Mouse (Mus musculus): ENCODE measurements around the gene Slit3. TPM values are rescaled to one million over a fixed set of nuclear protein-coding genes. Genes with fewer than 3 reads are reported as not detected.

Gene Slit3
- total and polyA plus RNA-seq, 3 experiments, result 0.55 to 4.8 (median 2.8) TPM

DNA sequence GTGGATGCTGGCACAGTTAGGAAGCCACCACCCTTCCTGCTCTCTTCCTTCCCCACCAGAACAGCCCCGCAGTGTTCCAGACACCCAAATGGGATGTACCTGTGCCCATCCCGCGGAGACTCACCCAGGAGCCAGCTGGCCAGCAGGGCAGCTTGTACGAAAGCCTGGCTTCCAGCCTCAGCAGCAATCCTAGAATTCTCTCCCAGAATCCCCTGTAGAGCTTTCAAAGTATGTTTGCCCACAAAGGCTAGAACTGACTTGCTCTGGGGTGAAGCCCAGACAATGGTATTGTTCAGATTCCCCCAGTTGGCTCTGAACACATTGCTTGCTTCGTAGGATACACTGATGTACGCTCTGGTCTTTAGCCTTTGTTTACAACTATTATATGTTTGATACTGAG is 566.3 kb downstream of the Slit3 start:
- dilution Hi-C loops (cut with MboI; ENCODE audit: extremely low pct_ligation_motif_present, extremely low pct_unique_long_range_greater_than_20kb, low sequenced_read_pairs), result no loop called here

GRCm38 (mm10) chr11:35690515-35691281 is 569.7 kb downstream of the Slit3 start:
- no peak overlapping the region for H3K27ac ChIP-seq (ENCODE audit: insufficient read depth, low read depth)
- H3K4me2 ChIP-seq (ENCODE audit: insufficient read depth, low read depth, poor library complexity, severe bottlenecking), result no peak overlapping the region
- dilution Hi-C loops (cut with MboI; ENCODE audit: extremely low pct_ligation_motif_present, extremely low pct_unique_long_range_greater_than_20kb, low sequenced_read_pairs), result no loop called here
- TF ChIP-seq RCOR1 (conservative IDR thresholded peaks at IDR 0.05; ENCODE audit: low read depth, low read length) (no peak), RAD21 (IDR thresholded peaks at IDR 0.05; ENCODE audit: low read depth, low read length) (no peak), USF2 (conservative IDR thresholded peaks at IDR 0.05; ENCODE audit: low read depth, low read length) (no peak), ELF1 (IDR thresholded peaks at IDR 0.05; ENCODE audit: low read depth, low read length) (no peak), ZNF384 (IDR thresholded peaks at IDR 0.05; ENCODE audit: low read depth, low read length) (no peak), ZC3H11A (IDR thresholded peaks at IDR 0.05; ENCODE audit: low read depth, low read length) (no peak), GABPA (IDR thresholded peaks at IDR 0.05; ENCODE audit: insufficient replicate concordance, low read depth, low read length) (no peak), JUN (IDR thresholded peaks at IDR 0.05; ENCODE audit: insufficient read depth, low read depth, low read length) (no peak), KAT2A (IDR thresholded peaks at IDR 0.05; ENCODE audit: insufficient replicate concordance, low read length) (no peak), CHD2 (IDR thresholded peaks at IDR 0.05; ENCODE audit: low read length) (no peak), EP300 (IDR thresholded peaks at IDR 0.05; ENCODE audit: low read length) (no peak), NELFE (IDR thresholded peaks at IDR 0.05; ENCODE audit: low read depth, low read length) (no peak), MAZ (IDR thresholded peaks at IDR 0.05; ENCODE audit: low read depth, low read length) (no peak), POLR2A (IDR thresholded peaks at IDR 0.05; ENCODE audit: low read depth, low read length) (no peak), MAFK (IDR thresholded peaks at IDR 0.05; ENCODE audit: insufficient replicate concordance, low read length) (no peak), POLR2AphosphoS2 (IDR thresholded peaks at IDR 0.05; ENCODE audit: low read depth, low read length) (no peak), TCF12 (IDR thresholded peaks at IDR 0.05; ENCODE audit: low read depth, low read length) (no peak), MYC (IDR thresholded peaks at IDR 0.05; ENCODE audit: low read depth, low read length) (no peak)
- H3K9me3 ChIP-seq (replicated peaks; ENCODE audit: low read length), result peaks cover 2% of the 10 kb centered on the region
- in situ Hi-C loops (cut with MboI; ENCODE audit: low pct_ligation_motif_present, low pct_unique_long_range_greater_than_20kb, low sequenced_read_pairs), result loop anchor here (10.0 to 25.0 kb wide), 3 partner anchors 154 to 803 kb away; partner anchors contain the start of gene Wwc1
- no peaks in the 10 kb centered on the region for H3K79me2 ChIP-seq (replicated peaks; ENCODE audit: control insufficient read depth, extremely low read depth, insufficient read depth, poor library complexity, severe bottlenecking)
- no peak overlapping the region for H3K9ac ChIP-seq (ENCODE audit: insufficient read depth, low read depth)
- H3K36me3 ChIP-seq (replicated peaks in 1 of 2; ENCODE audit: control insufficient read depth in 1 of 2, insufficient read depth in 1 of 2, low read length in 1 of 2), result peaks cover 0 to 67% of the 10 kb centered on the region in 2 experiments
- no peak for DNase-seq (ENCODE audit: extremely low read depth)
- H3K4me3 ChIP-seq (replicated peaks in 1 of 3; ENCODE audit: low read depth in 2 of 3, low read length in 2 of 3, poor library complexity in 1 of 3), result no peak overlapping the region
- peaks cover 0 to 19% of the 10 kb centered on the region in 2 experiments; a peak in 2 of 4 replicates for H3K4me1 ChIP-seq (ENCODE audit: control insufficient read depth in 1 of 2, insufficient read depth in 2 of 2)
- H3K27me3 ChIP-seq (replicated peaks), result no peaks in the 10 kb centered on the region

More for the DNA sequence above, 566.3 kb downstream of the Slit3 start:
- peaks cover 0 to 83% of the 10 kb centered on the region in 2 experiments for H3K36me3 ChIP-seq (replicated peaks in 1 of 2; ENCODE audit: control insufficient read depth in 1 of 2, insufficient read depth in 1 of 2, low read length in 1 of 2)
- H3K27ac ChIP-seq (ENCODE audit: insufficient read depth, low read depth), result no peak overlapping the region
- no peak for DNase-seq (ENCODE audit: extremely low read depth)
- H3K27me3 ChIP-seq (replicated peaks), result no peaks in the 10 kb centered on the region
- TF ChIP-seq MAFK (IDR thresholded peaks at IDR 0.05; ENCODE audit: insufficient replicate concordance, low read length) (no peak), ETS1 (conservative IDR thresholded peaks at IDR 0.05; ENCODE audit: low read depth, low read length) (no peak), IRF4 (IDR thresholded peaks at IDR 0.05; ENCODE audit: low read depth, low read length) (no peak), EP300 (IDR thresholded peaks at IDR 0.05; ENCODE audit: low read length) (no peak), HCFC1 (IDR thresholded peaks at IDR 0.05; ENCODE audit: low read depth, low read length) (no peak), CHD1 (IDR thresholded peaks at IDR 0.05; ENCODE audit: low read depth, low read length) (no peak), MAZ (IDR thresholded peaks at IDR 0.05; ENCODE audit: low read depth, low read length) (no peak), MXI1 (IDR thresholded peaks at IDR 0.05; ENCODE audit: low read depth, low read length) (no peak), MAX (IDR thresholded peaks at IDR 0.05; ENCODE audit: low read length) (no peak), POLR2A (IDR thresholded peaks at IDR 0.05; ENCODE audit: low read depth, low read length) (no peak)
- no peaks in the 10 kb centered on the region for H3K4me1 ChIP-seq (ENCODE audit: control insufficient read depth in 1 of 2, insufficient read depth in 2 of 2)
- no peak overlapping the region for H3K4me3 ChIP-seq (replicated peaks in 1 of 3; ENCODE audit: low read depth in 2 of 3, low read length in 2 of 3, poor library complexity in 1 of 3)
- no peaks in the 10 kb centered on the region for H3K79me2 ChIP-seq (replicated peaks; ENCODE audit: control insufficient read depth, extremely low read depth, insufficient read depth, poor library complexity, severe bottlenecking)
- in situ Hi-C loops (cut with MboI; ENCODE audit: low pct_ligation_motif_present, low pct_unique_long_range_greater_than_20kb, low sequenced_read_pairs), result loop anchor here (25.0 kb wide), 2 partner anchors 300 to 800 kb away; partner anchors contain the start of gene Wwc1
- peaks cover 2% of the 10 kb centered on the region for H3K9me3 ChIP-seq (replicated peaks; ENCODE audit: low read length)
- H3K9ac ChIP-seq (ENCODE audit: insufficient read depth, low read depth), result no peak overlapping the region
- H3K4me2 ChIP-seq (ENCODE audit: insufficient read depth, low read depth, poor library complexity, severe bottlenecking), result no peak overlapping the region
